Mouse (Mus musculus) lung, postnatal 0 days (tissue): ENCODE measurements at regions not wholly inside any gene's neighbourhood (a gene's known extent, or its start where the extent isn't known, plus 50 kb on each side); places are given as distances from the start of the nearest gene placed in this dataset.

ENCODE experiments used
- CTCF ChIP-seq: IDR thresholded peaks from 2 replicates; pipeline ENCODE4 v1.5.1; 2016; ENCODE audit warnings: antibody characterized with exemption, mild to moderate bottlenecking
- EP300 ChIP-seq: IDR thresholded peaks from 2 replicates; pipeline ENCODE4 v1.6.1; 2016; ENCODE audit warnings: antibody characterized with exemption, mild to moderate bottlenecking, control low read depth

DNA sequence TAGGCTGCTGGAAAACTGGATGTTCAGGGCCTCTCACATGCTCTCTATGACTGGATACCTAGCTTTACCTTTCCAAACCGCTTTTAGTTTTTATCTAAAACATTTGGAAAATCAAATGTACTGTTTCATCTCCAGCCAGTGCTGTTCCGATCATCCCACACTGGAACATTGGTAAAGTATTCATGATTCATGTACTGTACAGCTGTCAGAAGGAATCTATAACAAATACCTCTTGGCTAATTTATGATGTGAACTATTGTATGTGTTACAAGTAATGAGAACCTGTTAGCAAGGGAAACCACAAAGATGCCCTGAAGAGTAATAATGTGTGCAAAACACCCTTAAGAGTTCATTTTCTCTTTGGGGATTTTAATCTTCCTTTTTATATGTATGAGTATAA lies 190.6 kb downstream of the Lurap1l start:
- TF ChIP-seq CTCF, result no peak
- TF ChIP-seq EP300, result no peak
